Mouse (Mus musculus) brown adipose tissue, adult 24 weeks (tissue): ENCODE measurements around the gene Kif1c. TPM values are rescaled to one million over a fixed set of nuclear protein-coding genes. Genes with fewer than 3 reads are reported as not detected.
A peak's percentile ranks its signal among the peaks of the same experiment; 100 is the strongest.

Experiments used
- H3K27ac ChIP-seq: fragments of 200-500 bp; replicated peaks from 2 replicates; pipeline ENCODE4 v1.5.1; 2012; ENCODE audit warnings: low read depth, mild to moderate bottlenecking, low read length
- H3K4me1 ChIP-seq: fragments of 200-500 bp; 2 replicates; pipeline ENCODE4 v1.6.1; 2012; ENCODE audit warnings: low read length, mixed read lengths; ENCODE audit not compliant: control insufficient read depth, insufficient read depth, insufficient read length
- H3K4me3 ChIP-seq: fragments of 200-500 bp; 2 replicates; pipeline ENCODE4 v1.5.1; 2012; ENCODE audit warnings: low read depth, mild to moderate bottlenecking, low read length, moderate library complexity; ENCODE audit not compliant: insufficient read depth
- polyA plus RNA-seq: library from polyadenylated mRNA; stranded (reverse); fragments of >200 nt; gene quantifications from 2 replicates; pipeline ENCODE4 v1.2.4, GENCODE M21; 2012; ENCODE audit not compliant: missing spikeins, insufficient read depth, insufficient read length

Gene Kif1c
- polyA plus RNA-seq = 93.8 and 106 TPM in 2 replicates

GRCm38 (mm10) chr11:70699722-70700556 is at the start of gene Kif1c, which contains the start of gene Inca1:
TSS of gene Kif1c (plus strand) at chr11:70700548.
TSS of gene Inca1 (minus strand) at chr11:70700155.
- Histone ChIP-seq H3K27ac (peak within 1 kb of the TSS; percentile 99), H3K4me1 (peaks cover 11% of the 10 kb centered on the region), H3K4me3 (peak within 1 kb of the TSS; percentile 75)

GRCm38 (mm10) chr11:70651391-70651790 is 49.0 kb upstream of the Kif1c start:
- Histone ChIP-seq H3K4me1 (no peaks in the 10 kb centered on the region), H3K27ac (no peak overlapping the region), H3K4me3 (no peak overlapping the region)

GRCm38 (mm10) chr11:70652029-70652883 is 48.1 kb upstream of the Kif1c start:
- Histone ChIP-seq H3K27ac (peak overlapping the region; percentile 65; the same call in 1 of the 2 replicates), H3K4me1 (no peaks in the 10 kb centered on the region), H3K4me3 (peak overlapping the region; percentile 91)

GRCm38 (mm10) chr11:70652884-70653344 is 47.4 kb upstream of the Kif1c start:
- Histone ChIP-seq H3K4me1 (no peaks in the 10 kb centered on the region), H3K27ac (peak overlapping the region; percentile 65), H3K4me3 (peak overlapping the region; percentile 91)

- peak overlapping the region; percentile 91 for H3K4me3 ChIP-seq
- peak overlapping the region; percentile 93 for H3K27ac ChIP-seq
- H3K4me1 ChIP-seq = no peaks in the 10 kb centered on the region
Measured at GRCm38 (mm10) chr11:70653345-70654197, 46.8 kb upstream of the Kif1c start.

DNA sequence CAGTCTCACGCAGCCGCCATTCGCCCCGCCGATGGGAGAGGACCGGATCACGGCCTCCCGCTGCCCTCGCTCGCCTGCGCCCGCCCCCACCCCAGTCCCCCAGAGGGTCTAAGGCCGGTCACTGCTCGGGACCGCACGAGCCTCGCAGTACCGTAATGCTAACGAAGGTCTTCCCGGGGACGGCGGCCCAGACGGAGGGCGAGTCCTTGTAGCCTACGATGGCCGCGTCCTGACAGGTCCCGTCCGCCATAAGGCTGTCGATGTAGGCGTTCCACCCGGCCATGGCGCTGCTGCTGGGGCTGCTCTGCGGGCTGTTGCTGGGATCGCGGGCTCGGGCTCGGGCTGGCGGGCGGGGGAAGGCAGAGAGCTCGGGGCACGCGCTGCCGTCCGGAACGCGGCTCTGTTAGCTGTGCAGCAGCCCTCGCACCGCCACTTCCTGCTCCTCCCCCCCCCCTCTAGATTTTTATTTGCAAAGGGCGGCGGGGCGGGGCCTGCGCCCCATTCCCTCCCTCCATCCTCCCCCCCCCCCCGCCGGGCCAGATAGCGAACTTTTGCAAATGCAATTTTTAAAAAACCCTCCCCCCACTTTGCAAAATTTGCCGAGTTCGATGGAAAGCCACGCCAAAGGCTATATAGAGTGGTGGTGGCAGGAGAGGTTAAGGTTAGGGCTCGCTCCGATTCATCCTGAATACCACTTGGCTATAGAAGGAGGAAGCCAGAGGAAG is 46.0 kb upstream of the Kif1c start, which contains the start of gene Pfn1:
Pfn1 (minus strand) TSS at position 447 of the 725 bp plus-strand sequence.
- Histone ChIP-seq H3K4me3 (peak within 1 kb of the TSS; percentile 91), H3K27ac (peak within 1 kb of the TSS; percentile 93), H3K4me1 (no peaks in the 10 kb centered on the region)

DNA sequence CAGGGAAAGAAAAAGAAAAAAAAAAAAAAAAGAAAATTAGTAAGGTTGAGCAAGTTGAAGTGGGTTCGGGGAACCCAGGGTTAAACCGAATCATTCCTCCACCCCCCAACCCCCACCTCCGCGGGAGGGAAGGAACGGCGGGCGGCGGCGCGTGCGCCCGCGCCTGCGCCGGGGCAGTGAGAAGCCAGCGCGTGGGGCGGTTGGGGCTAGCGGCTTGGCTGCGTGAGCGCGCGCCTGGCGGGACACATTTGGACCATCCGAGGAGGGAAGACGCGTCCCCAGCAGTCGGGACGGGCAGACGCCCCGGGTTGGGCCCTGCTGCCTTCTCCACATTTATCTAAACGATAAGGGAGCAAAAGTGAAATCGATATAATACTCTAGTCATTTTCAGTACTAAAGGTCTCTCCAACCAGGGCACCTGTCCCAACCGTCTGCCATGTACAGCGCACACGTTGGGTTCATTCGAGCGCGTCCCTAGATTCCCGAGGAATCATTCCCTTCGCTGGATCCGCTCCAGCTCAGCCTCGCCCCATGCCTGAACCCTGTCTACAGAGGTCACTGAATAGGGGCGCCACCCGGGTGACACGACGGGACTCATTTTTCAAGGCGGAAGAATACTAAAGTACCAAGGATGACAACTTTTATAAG is 45.3 kb upstream of the Kif1c start:
- H3K4me1 ChIP-seq = no peaks in the 10 kb centered on the region
- peak overlapping the region; percentile 79 for H3K27ac ChIP-seq
- peak overlapping the region; percentile 76 for H3K4me3 ChIP-seq

DNA sequence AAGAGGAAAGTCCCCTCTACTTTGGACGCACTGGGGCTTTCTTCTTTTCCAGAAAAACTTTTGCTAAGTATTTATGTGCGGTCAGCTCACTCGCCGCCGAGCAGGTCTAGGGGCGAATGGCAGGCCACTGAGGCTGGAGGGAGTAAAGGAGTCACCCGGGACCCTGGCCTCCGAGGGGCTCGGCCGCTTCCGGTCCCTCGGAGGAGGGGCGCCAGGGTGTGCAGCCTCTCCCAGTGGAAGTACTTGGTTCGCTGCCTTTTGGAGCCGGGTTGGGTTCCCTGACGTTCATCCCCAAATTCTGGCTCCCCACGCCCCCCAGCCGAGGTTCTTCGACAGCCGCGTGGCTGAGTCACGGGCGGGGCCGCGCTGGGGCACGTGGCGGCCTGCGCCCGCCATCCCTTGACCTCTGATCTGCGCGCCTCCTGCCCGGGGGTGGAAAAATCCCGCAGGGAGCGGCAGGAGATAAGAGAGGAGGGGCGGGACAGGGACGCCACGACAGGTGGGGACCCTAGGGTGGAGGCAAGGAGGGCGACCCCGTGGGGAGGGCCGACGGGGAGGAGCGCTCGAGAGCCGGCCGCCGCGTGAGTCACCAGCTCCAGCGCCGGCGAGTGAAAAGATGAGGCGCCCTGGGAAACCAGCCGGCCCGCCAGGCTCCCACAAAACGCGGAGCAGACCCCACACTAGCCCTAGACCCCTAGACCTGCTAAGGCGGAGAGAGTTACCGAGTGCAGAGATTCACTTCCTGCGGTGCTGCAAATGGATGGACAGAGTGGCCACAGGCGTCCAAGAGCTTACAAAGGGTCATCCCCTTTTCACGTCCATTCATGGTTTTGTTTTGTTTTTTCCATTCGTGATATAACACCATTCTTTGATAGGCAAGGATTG is 44.5 kb upstream of the Kif1c start:
- H3K27ac ChIP-seq = peak overlapping the region; percentile 79
- no peaks in the 10 kb centered on the region for H3K4me1 ChIP-seq
- H3K4me3 ChIP-seq = peak overlapping the region; percentile 76

- H3K4me1 ChIP-seq = no peaks in the 10 kb centered on the region
- peak overlapping the region; percentile 76 for H3K4me3 ChIP-seq
- H3K27ac ChIP-seq = peak overlapping the region; percentile 79
Measured at GRCm38 (mm10) chr11:70656456-70656927, 43.9 kb upstream of the Kif1c start.

DNA sequence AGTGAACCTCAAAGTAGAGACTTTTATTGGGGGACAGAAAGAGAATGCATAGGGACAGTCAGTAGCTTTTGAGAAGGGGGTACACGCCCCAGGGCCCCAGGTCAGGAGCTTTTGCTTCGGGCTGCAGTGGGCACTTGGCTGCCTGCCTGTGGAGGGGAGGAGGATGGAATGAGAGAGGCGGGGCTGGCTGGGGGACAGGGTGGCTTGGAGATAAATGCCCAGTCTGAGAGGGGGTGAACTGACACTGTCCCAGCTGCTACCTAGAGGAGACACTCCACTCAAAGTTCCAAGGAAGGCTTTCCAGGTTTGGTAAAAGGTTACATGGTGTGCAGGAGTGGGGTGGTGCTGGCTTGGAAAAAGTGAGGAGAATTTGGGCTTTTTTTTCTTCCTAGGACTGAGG is 43.4 kb upstream of the Kif1c start, which contains the start of gene Eno3:
Eno3 (plus strand) TSS at position 239 of the 400 bp plus-strand sequence.
- Histone ChIP-seq H3K4me3 (peak within 1 kb of the TSS; percentile 76), H3K4me1 (no peaks in the 10 kb centered on the region)

DNA sequence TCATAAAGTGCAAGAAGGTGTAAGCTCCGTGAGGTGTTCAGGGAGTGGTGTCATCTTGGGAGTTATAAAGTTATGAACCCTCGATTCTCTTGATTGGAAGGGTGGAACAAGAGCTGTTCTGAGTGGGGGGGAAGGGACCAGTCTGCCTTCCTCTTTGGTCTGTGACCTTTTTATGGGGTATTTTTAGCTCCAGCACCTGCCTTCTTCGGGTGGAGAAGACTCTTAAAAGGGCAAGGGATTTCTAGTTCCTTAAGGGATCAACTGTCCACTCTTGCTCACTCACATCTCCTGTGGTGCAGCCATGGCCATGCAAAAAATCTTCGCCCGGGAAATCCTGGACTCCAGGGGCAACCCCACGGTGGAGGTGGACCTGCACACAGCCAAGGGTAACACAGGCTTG is 42.8 kb upstream of the Kif1c start:
- H3K27ac ChIP-seq = no peak overlapping the region
- no peak overlapping the region for H3K4me3 ChIP-seq
- no peaks in the 10 kb centered on the region for H3K4me1 ChIP-seq

More for the DNA sequence above, 43.4 kb upstream of the Kif1c start, which contains the start of gene Eno3:
- H3K27ac ChIP-seq = peak within 1 kb of the TSS; percentile 79

DNA sequence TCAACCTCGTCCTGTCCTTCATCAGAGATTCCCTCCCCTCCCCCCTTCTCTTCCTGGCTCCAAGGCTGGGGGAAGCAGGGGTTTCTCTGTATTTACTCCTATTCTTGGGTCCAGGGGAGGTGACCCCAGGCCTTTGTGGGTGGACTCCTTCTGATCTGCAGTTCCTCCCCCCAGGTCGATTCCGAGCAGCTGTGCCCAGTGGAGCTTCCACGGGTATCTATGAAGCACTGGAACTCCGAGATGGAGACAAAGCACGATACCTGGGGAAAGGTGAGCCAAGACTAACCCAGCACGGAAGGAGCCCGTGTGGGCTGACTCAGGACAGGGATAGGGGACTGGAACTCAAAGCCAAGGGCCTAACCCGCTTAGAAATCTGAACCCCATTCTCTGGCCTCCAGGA is 42.4 kb upstream of the Kif1c start:
- Histone ChIP-seq H3K27ac (no peak overlapping the region), H3K4me1 (no peaks in the 10 kb centered on the region), H3K4me3 (no peak overlapping the region)
